Mouse (Mus musculus): ENCODE measurements around the gene Hsd3b1.
"Not testable (repeated sequence)": the region's sequence is repeated elsewhere in the genome, so short reads cannot be mapped to it uniquely, and the experiment has no call there.

The Hsd3b1 gene

GRCm38 (mm10) chr3:98859576-98859975 lies at the start of gene Hsd3b1:
Hsd3b1 (minus strand) TSS chr3:98859794.
- no peak for DNase-seq (ENCODE audit: extremely low spot score, low spot score)

GRCm38 (mm10) chr3:98897606-98898005 lies 38.0 kb upstream of the Hsd3b1 start:
- DNase-seq (ENCODE audit: extremely low spot score, low spot score) = no peak

- peak; percentile 21 for DNase-seq (ENCODE audit: extremely low spot score, low spot score)
Measured at GRCm38 (mm10) chr3:98895071-98895601, 35.5 kb upstream of the Hsd3b1 start.

- no peak for DNase-seq (ENCODE audit: extremely low spot score, low spot score)
Measured at GRCm38 (mm10) chr3:98893057-98893772, 33.6 kb upstream of the Hsd3b1 start, which contains the start of gene Hao2. Hao2 (minus strand) TSS chr3:98893239.

GRCm38 (mm10) chr3:98890430-98890829 lies 30.8 kb upstream of the Hsd3b1 start:
- no peak for DNase-seq (ENCODE audit: extremely low spot score, low spot score)

- DNase-seq (ENCODE audit: extremely low spot score, low spot score) = no peak
Measured at GRCm38 (mm10) chr3:98888206-98888605, 28.6 kb upstream of the Hsd3b1 start.

GRCm38 (mm10) chr3:98880831-98881230 lies 21.2 kb upstream of the Hsd3b1 start:
- no peak for DNase-seq (ENCODE audit: extremely low spot score, low spot score)

GRCm38 (mm10) chr3:98880216-98880615 lies 20.6 kb upstream of the Hsd3b1 start:
- DNase-seq (ENCODE audit: extremely low spot score, low spot score) = no peak

GRCm38 (mm10) chr3:98868219-98868618 lies 8.6 kb upstream of the Hsd3b1 start:
- DNase-seq (ENCODE audit: extremely low spot score, low spot score) = no peak

- no peak for DNase-seq (ENCODE audit: extremely low spot score, low spot score)
Measured at GRCm38 (mm10) chr3:98862800-98863199, 3.2 kb upstream of the Hsd3b1 start.

- DNase-seq (ENCODE audit: extremely low spot score, low spot score) = no peak
Measured at GRCm38 (mm10) chr3:98858051-98858450, 1.5 kb downstream of the Hsd3b1 start.

GRCm38 (mm10) chr3:98856892-98857291 lies 2.7 kb downstream of the Hsd3b1 start:
- no peak for DNase-seq (ENCODE audit: extremely low spot score, low spot score)

- DNase-seq (ENCODE audit: extremely low spot score, low spot score) = no peak
Measured at GRCm38 (mm10) chr3:98855160-98855559, 4.4 kb downstream of the Hsd3b1 start.

- DNase-seq (ENCODE audit: extremely low spot score, low spot score) = no peak
Measured at GRCm38 (mm10) chr3:98853685-98854084, 5.9 kb downstream of the Hsd3b1 start.

- no peak for DNase-seq (ENCODE audit: extremely low spot score, low spot score)
Measured at GRCm38 (mm10) chr3:98853051-98853450, 6.5 kb downstream of the Hsd3b1 start.

- no peak for DNase-seq (ENCODE audit: extremely low spot score, low spot score)
Measured at GRCm38 (mm10) chr3:98852631-98853030, 7.0 kb downstream of the Hsd3b1 start.

GRCm38 (mm10) chr3:98851853-98852252 lies 7.7 kb downstream of the Hsd3b1 start:
- no peak for DNase-seq (ENCODE audit: extremely low spot score, low spot score)

GRCm38 (mm10) chr3:98850262-98850661 lies 9.3 kb downstream of the Hsd3b1 start:
- no peak for DNase-seq (ENCODE audit: extremely low spot score, low spot score)

GRCm38 (mm10) chr3:98848898-98849297 lies 10.7 kb downstream of the Hsd3b1 start:
- no peak for DNase-seq (ENCODE audit: extremely low spot score, low spot score)

GRCm38 (mm10) chr3:98814101-98814670 lies 45.4 kb downstream of the Hsd3b1 start, which contains the start of gene Hsd3b6:
Hsd3b6 (minus strand) TSS chr3:98814443.
- DNase-seq (ENCODE audit: extremely low spot score, low spot score) = no peak

GRCm38 (mm10) chr3:98812653-98813052 lies 46.9 kb downstream of the Hsd3b1 start:
- DNase-seq (ENCODE audit: extremely low spot score, low spot score) = not testable (repeated sequence)

GRCm38 (mm10) chr3:98805032-98805431 lies 54.6 kb downstream of the Hsd3b1 start:
- not testable (repeated sequence) for DNase-seq (ENCODE audit: extremely low spot score, low spot score)
